ENCODE assay signal across 22 mouse cellular contexts in genomic region chrX:19168983-19169382, GRCm38 (mm10).
A peak's percentile ranks its signal among the peaks of the same experiment; 100 is the strongest.
DNase-seq lines count a peak whose midpoint lies in the region; TF ChIP-seq lines count a peak whose summit lies in the region.
"Had no signal": no experiment of that assay in that cellular context is flagged by ENCODE, and none has a peak within 500 bp of the region (broad histone marks: within the 10 kb centered on the region; RNA-seq: fewer than 3 reads in every experiment).

No protein-coding gene starts in this region.

- peak; percentile 58 for DNase-seq in 416B (ENCODE audit: low read depth)
- DNase-seq in MEL (ENCODE audit: low read depth, low spot score): peak; percentile 25
- DNase-seq in heart, adult 9 months (ENCODE audit: low spot score in 2 of 2): no peak
- DNase-seq in layer of hippocampus, adult 9-11 months: no peak
- no peak for DNase-seq in MN1 (ENCODE audit: low spot score)
- DNase-seq: adrenal gland, adult 8-10 months; adrenal gland, postnatal 14 days; adrenal gland, postnatal 36 days; cerebellum, adult 11-12 months; cerebellum, adult 2 months; cerebellum, adult 9-10 months; cerebellum, postnatal 10 days; cerebellum, postnatal 25 days had no signal

- no peak overlapping the region for H3K9ac ChIP-seq in MEL (ENCODE audit: control insufficient read depth, low read depth, low read length, poor library complexity, severe bottlenecking)
- H3K9ac ChIP-seq: embryonic facial prominence, embryonic 12.5 days; forebrain, embryonic 12.5 days had no signal

- no peaks in the 10 kb centered on the region for H3K79me2 ChIP-seq in MEL (ENCODE audit: control insufficient read depth, insufficient read depth, low read length, poor library complexity)
- peaks cover 43% of the 10 kb centered on the region for H3K79me2 ChIP-seq in macrophage (ENCODE audit: inconsistent target)

- peak in 1 of 2 experiments; percentile 53; a peak in 2 of 4 replicates for TF ChIP-seq EP300 in MEL (IDR thresholded peaks at IDR 0.05; ENCODE audit: low read depth in 1 of 2, low read length in 2 of 2)

- no peaks in the 10 kb centered on the region for H3K27me3 ChIP-seq in MEL (ENCODE audit: control insufficient read depth in 1 of 2, insufficient read depth in 2 of 2, low read length in 2 of 2)
- H3K27me3 ChIP-seq: CH12.LX; embryonic facial prominence, embryonic 12.5 days; forebrain, embryonic 12.5 days; Patski had no signal

- H3K27ac ChIP-seq in MEL (ENCODE audit: control insufficient read depth, low read depth, low read length): no peak overlapping the region
- H3K27ac ChIP-seq in macrophage: peak overlapping the region; percentile 79; the same call in 1 of the 2 replicates
- H3K27ac ChIP-seq: embryonic facial prominence, embryonic 10.5 days; embryonic facial prominence, embryonic 12.5 days; forebrain, embryonic 10.5 days; forebrain, embryonic 12.5 days had no signal

- H3K4me3 ChIP-seq in MEL (ENCODE audit: control insufficient read depth in 1 of 2, insufficient read depth in 1 of 2, low read depth in 2 of 2, low read length in 2 of 2) (no peak overlapping the region), macrophage (ENCODE audit: inconsistent target) (peak overlapping the region; percentile 5; the same call in 1 of the 2 replicates)
- H3K4me3 ChIP-seq: embryonic facial prominence, embryonic 10.5 days; embryonic facial prominence, embryonic 12.5 days; erythroblast, embryonic 14.5 days; forebrain, embryonic 10.5 days; forebrain, embryonic 12.5 days had no signal

- TF ChIP-seq CTCF in MEL (IDR thresholded peaks at IDR 0.05 in 2 of 3, conservative IDR thresholded peaks at IDR 0.05 in 1 of 3; ENCODE audit: control insufficient read depth in 1 of 3, insufficient read depth in 1 of 3, low read depth in 2 of 3, low read length in 3 of 3, poor library complexity in 1 of 3, severe bottlenecking in 1 of 3): no peak

- 39% methylated on average over 2 of the region's 2 CpGs for WGBS in macrophage (ENCODE audit: missing documents)

- H3K36me3 ChIP-seq in MEL (ENCODE audit: control insufficient read depth in 1 of 2, insufficient read depth in 2 of 2, low read length in 2 of 2): peaks cover 0 to 42% of the 10 kb centered on the region in 2 experiments; a peak in 3 of 4 replicates
- no peaks in the 10 kb centered on the region for H3K36me3 ChIP-seq in macrophage (ENCODE audit: inconsistent target)
- H3K36me3 ChIP-seq: embryonic facial prominence, embryonic 10.5 days; embryonic facial prominence, embryonic 12.5 days; forebrain, embryonic 10.5 days; forebrain, embryonic 12.5 days; G1E had no signal

- peaks cover 4 to 10% of the 10 kb centered on the region in 2 experiments for H3K4me1 ChIP-seq in MEL (ENCODE audit: control insufficient read depth in 1 of 2, insufficient read depth in 2 of 2, low read length in 2 of 2)
- H3K4me1 ChIP-seq: embryonic facial prominence, embryonic 10.5 days; embryonic facial prominence, embryonic 12.5 days; forebrain, embryonic 12.5 days had no signal

- TF ChIP-seq POLR2A in MEL (IDR thresholded peaks at IDR 0.05; ENCODE audit: control insufficient read depth in 1 of 2, insufficient read depth in 1 of 2, low read depth in 1 of 2, low read length in 2 of 2, poor library complexity in 1 of 2): no peak

- no peak for TF ChIP-seq RAD21 in MEL (IDR thresholded peaks at IDR 0.05; ENCODE audit: low read depth, low read length)

- no peaks in the 10 kb centered on the region for H3K9me3 ChIP-seq in MEL (replicated peaks; ENCODE audit: insufficient read depth, low read length)
- H3K9me3 ChIP-seq: embryonic facial prominence, embryonic 10.5 days; embryonic facial prominence, embryonic 12.5 days; forebrain, embryonic 10.5 days; forebrain, embryonic 12.5 days; G1E had no signal

TF ChIP-seq in MEL, 35 proteins besides CTCF, POLR2A, EP300 and RAD21:
- peak; percentile 54 for TF ChIP-seq RCOR1 (IDR thresholded peaks at IDR 0.05; ENCODE audit: low read depth, low read length)
- no peak for TF ChIP-seq UBTF (IDR thresholded peaks at IDR 0.05; ENCODE audit: borderline replicate concordance, insufficient read depth, low read depth, low read length)
- 0 out of 2 replicates have a peak, but pooled peaks have one; percentile 48 for TF ChIP-seq GATA1 (IDR thresholded peaks at IDR 0.05; ENCODE audit: low read depth, low read length)
- TF ChIP-seq TCF12 (IDR thresholded peaks at IDR 0.05; ENCODE audit: low read depth, low read length): peak; percentile 60; the same call in 1 of the 2 replicates
- TF ChIP-seq TAL1 (IDR thresholded peaks at IDR 0.05; ENCODE audit: low read length): peak; percentile 21; the same call in 1 of the 2 replicates
TF ChIP-seq in MEL: peak in this region for 4.

Comparison
In these comparisons a context has a peak if more than half of its experiments do, and no peak if none do; other contexts are left out.
1. DNase-seq: peak in 416B (single experiment) and MEL (single experiment); none in heart, adult 9 months (0 of 2), layer of hippocampus, adult 9-11 months (single experiment) and MN1 (single experiment).